Mouse (Mus musculus) liver, embryonic 12.5 days (tissue): ENCODE results near the gene Hes1. TPM values are rescaled to one million over a fixed set of nuclear protein-coding genes. Genes with fewer than 3 reads are reported as not detected.

Experiments
- ATAC-seq: fragments of 200-750 bp; cut with Nextera tagmentation; 2 replicates; pipeline ENCODE4 v1.8.0; 2017; ENCODE audit warnings: moderate number of reproducible peaks, mild to moderate bottlenecking, moderate library complexity
- H3K27ac ChIP-seq: fragments of 300-500 bp; sonication (generic); 2 replicates; pipeline ENCODE4 v1.5.1; 2016; ENCODE audit warnings: mild to moderate bottlenecking
- H3K27me3 ChIP-seq: fragments of 300-500 bp; sonication (generic); replicated peaks from 2 replicates; pipeline ENCODE4 v1.6.1; 2016; ENCODE audit warnings: mild to moderate bottlenecking, moderate library complexity
- H3K36me3 ChIP-seq: fragments of 300-500 bp; sonication (generic); 2 replicates; pipeline ENCODE4 v1.6.1; 2016; ENCODE audit warnings: mild to moderate bottlenecking, moderate library complexity
- H3K4me1 ChIP-seq: fragments of 300-500 bp; sonication (generic); 2 replicates; pipeline ENCODE4 v1.6.1; 2016
- H3K4me2 ChIP-seq: fragments of 300-500 bp; sonication (generic); 2 replicates; pipeline ENCODE4 v1.6.1; 2016; ENCODE audit warnings: mild to moderate bottlenecking, moderate library complexity
- H3K4me3 ChIP-seq: fragments of 300-500 bp; sonication (generic); 2 replicates; pipeline ENCODE4 v1.5.1; 2016; ENCODE audit warnings: mild to moderate bottlenecking, moderate library complexity
- H3K9ac ChIP-seq: fragments of 300-500 bp; sonication (generic); 2 replicates; pipeline ENCODE4 v1.6.1; 2016; ENCODE audit warnings: mild to moderate bottlenecking, moderate library complexity
- H3K9me3 ChIP-seq: fragments of 300-500 bp; sonication (generic); replicated peaks from 2 replicates; pipeline ENCODE4 v1.6.1; 2016; ENCODE audit warnings: mild to moderate bottlenecking, moderate library complexity
- WGBS: fragments of 180-500 bp; shearing (Covaris S2); methylation state at CpG from one replicate; pipeline ENCODE4 v1.1.7; 2016; ENCODE audit not compliant: insufficient replicate concordance; 5-methylcytosine and 5-hydroxymethylcytosine counted together
- polyA plus RNA-seq: library from polyadenylated mRNA; unstranded; fragments of >200 nt; fragmentation: Nextera tagmentation; extraction: Ambion mirVana; gene quantifications from 2 replicates; pipeline ENCODE4 v1.2.1, GENCODE M21; 2016

The Hes1 gene
- polyA plus RNA-seq, 1 experiment from 2014 or later, result 12.5 TPM

DNA sequence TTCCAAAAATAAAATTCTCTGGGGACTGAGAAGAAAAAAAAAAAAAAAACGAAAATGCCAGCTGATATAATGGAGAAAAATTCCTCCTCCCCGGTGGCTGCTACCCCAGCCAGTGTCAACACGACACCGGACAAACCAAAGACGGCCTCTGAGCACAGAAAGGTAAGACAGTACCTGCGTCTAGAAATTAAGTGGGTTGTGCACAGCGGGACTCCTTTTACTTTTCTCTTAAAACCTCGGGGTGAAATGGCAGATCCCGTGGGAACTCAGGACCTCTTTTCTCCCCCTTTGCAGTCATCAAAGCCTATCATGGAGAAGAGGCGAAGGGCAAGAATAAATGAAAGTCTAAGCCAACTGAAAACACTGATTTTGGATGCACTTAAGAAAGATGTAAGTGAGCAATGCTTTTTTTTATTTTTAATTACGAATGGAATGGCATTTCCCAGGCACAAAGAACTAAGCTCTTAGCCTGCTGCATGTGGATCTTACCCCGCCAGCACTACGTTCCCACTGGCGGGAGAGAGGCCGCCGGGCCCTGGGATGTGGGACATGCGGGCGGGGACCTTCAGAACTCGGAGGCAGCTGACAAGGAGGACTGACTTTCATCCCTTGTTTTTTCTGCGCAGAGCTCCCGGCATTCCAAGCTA lies 1.5 kb downstream of the Hes1 start:
- no peaks in the 10 kb centered on the region for H3K9me3 ChIP-seq
- H3K36me3 ChIP-seq, result 0 out of 2 replicates have a peak, but pooled peaks cover 3% of the 10 kb centered on the region
- H3K27ac ChIP-seq, result peak overlapping the region; percentile 73
- no peak for ATAC-seq
- 1% methylated on average over 21 of the region's 21 CpGs for WGBS
- H3K27me3 ChIP-seq, result peaks cover 96% of the 10 kb centered on the region
- peak overlapping the region; percentile 88 for H3K4me2 ChIP-seq
- H3K4me3 ChIP-seq, result peak overlapping the region; percentile 60
- peak overlapping the region; percentile 65 for H3K9ac ChIP-seq
- peaks cover 72% of the 10 kb centered on the region for H3K4me1 ChIP-seq

GRCm38 (mm10) chr16:30066184-30066851 lies 2.1 kb downstream of the Hes1 start:
- Histone ChIP-seq H3K9me3 (no peaks in the 10 kb centered on the region), H3K36me3 (0 out of 2 replicates have a peak, but pooled peaks cover 3% of the 10 kb centered on the region), H3K27me3 (peaks cover 96% of the 10 kb centered on the region), H3K27ac (peak overlapping the region; percentile 73), H3K4me3 (peak overlapping the region; percentile 60), H3K9ac (peak overlapping the region; percentile 65), H3K4me2 (peak overlapping the region; percentile 88), H3K4me1 (peaks cover 77% of the 10 kb centered on the region)
- ATAC-seq, result no peak
- WGBS, result 2% methylated on average over 38 of the region's 38 CpGs

DNA sequence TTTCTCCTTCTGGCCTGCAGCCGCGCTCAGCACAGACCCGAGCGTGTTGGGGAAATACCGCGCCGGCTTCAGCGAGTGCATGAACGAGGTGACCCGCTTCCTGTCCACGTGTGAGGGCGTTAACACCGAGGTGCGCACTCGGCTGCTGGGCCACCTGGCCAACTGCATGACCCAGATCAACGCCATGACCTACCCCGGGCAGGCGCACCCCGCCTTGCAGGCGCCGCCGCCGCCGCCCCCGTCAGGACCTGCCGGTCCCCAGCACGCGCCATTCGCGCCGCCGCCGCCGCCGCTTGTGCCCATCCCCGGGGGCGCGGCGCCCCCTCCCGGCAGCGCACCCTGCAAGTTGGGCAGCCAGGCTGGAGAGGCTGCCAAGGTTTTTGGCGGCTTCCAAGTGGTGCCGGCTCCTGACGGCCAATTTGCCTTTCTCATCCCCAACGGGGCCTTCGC lies 2.7 kb downstream of the Hes1 start:
- Histone ChIP-seq H3K27ac (peak overlapping the region; percentile 73), H3K9me3 (no peaks in the 10 kb centered on the region), H3K4me3 (peak overlapping the region; percentile 60), H3K4me2 (peak overlapping the region; percentile 88), H3K27me3 (peaks cover 95% of the 10 kb centered on the region), H3K36me3 (0 out of 2 replicates have a peak, but pooled peaks cover 3% of the 10 kb centered on the region), H3K4me1 (peaks cover 77% of the 10 kb centered on the region), H3K9ac (peak overlapping the region; percentile 65)
- WGBS, result under 1% methylated on average over 45 of the region's 46 CpGs
- no peak for ATAC-seq

DNA sequence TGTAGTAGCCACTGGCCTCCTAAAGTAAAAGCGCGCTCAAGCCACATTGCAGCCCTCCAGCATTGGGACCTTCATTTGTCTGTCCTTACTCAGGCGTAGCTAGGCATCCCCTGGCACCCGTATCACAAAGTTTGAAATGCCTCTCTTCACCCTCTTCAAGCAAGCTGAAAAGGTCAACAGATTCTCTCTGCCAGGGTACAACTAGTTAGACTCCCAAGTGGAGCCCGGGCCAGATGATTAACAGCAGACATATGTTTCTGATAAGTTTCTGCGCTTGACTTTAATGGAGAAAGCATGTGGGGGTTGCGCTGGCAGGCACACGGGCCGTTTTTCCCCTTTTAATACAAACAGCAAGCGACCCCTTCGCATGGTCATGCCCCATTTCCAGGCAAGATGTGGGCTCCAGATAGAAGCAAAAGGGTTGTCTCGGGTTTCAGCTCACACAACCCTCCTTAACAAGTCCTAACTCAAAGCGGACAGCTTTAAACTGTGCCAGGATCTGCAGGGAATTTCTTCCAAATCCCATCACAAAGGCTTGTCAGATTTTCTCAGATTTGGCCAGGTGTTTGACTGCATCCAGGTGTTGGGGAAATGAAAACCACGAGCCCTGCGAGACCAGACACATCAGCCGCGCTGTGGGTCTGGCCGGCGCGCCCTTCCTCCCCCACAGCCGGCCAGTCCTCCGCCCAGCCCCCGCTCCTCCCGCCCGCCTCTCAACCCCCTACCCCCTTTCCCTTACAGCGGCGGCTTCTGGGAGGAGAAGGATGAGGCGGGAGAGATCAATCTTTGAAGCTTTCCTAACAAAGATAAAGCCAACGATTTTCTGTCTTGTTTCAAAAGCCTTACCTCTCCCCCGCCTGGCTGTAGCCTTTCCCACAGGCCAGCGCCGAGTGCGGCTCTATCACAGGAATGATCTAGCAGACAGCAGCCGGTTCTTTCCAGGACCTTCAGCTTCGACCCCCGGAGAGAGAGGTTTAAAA lies 4.1 kb downstream of the Hes1 start:
- no peaks in the 10 kb centered on the region for H3K9me3 ChIP-seq
- H3K4me3 ChIP-seq, result peak overlapping the region; percentile 10
- peaks cover 89% of the 10 kb centered on the region for H3K27me3 ChIP-seq
- no peak overlapping the region for H3K9ac ChIP-seq
- peak overlapping the region; percentile 45; the same call in 1 of the 2 replicates for H3K27ac ChIP-seq
- H3K4me1 ChIP-seq, result peaks cover 63% of the 10 kb centered on the region
- H3K4me2 ChIP-seq, result peak overlapping the region; percentile 48
- ATAC-seq, result no peak
- 3% methylated on average over 36 of the region's 36 CpGs for WGBS
- H3K36me3 ChIP-seq, result 0 out of 2 replicates have a peak, but pooled peaks cover 3% of the 10 kb centered on the region

DNA sequence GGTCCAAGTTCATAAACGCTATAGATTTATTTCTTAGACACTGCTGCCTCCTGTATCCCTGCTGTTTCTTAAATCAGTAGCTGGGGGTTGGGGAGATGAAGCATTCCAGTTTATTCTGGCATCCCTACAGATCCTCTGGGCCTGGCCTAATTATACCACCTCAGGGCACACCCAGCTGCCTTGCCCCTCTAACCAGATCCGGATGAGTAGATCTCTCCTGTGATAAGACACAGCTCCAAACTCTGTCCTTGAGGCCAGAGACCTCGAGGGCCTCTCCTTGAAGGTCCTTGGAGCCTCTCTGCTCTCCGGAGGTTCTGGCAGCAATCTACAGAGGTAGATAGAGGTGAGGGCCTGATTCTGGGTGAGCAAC lies 5.4 kb downstream of the Hes1 start:
- Histone ChIP-seq H3K4me3 (peak overlapping the region; percentile 60), H3K27ac (peak overlapping the region; percentile 82), H3K4me1 (peaks cover 51% of the 10 kb centered on the region), H3K9ac (peak overlapping the region; percentile 69), H3K36me3 (0 out of 2 replicates have a peak, but pooled peaks cover 3% of the 10 kb centered on the region), H3K4me2 (peak overlapping the region; percentile 84), H3K27me3 (peaks cover 84% of the 10 kb centered on the region), H3K9me3 (no peaks in the 10 kb centered on the region)
- 3% methylated on average over 4 of the region's 4 CpGs for WGBS
- no peak for ATAC-seq

- Histone ChIP-seq H3K4me3 (peak overlapping the region; percentile 60), H3K27me3 (peaks cover 82% of the 10 kb centered on the region), H3K4me2 (peak overlapping the region; percentile 84), H3K4me1 (peaks cover 45% of the 10 kb centered on the region), H3K9me3 (no peaks in the 10 kb centered on the region), H3K36me3 (0 out of 2 replicates have a peak, but pooled peaks cover 3% of the 10 kb centered on the region), H3K27ac (peak overlapping the region; percentile 82), H3K9ac (peak overlapping the region; percentile 69)
- WGBS, result under 1% methylated on average over 66 of the region's 82 CpGs
- ATAC-seq, result peak; percentile 69
These were observed 6.0 kb downstream of the Hes1 start for GRCm38 (mm10) chr16:30069950-30070770.

DNA sequence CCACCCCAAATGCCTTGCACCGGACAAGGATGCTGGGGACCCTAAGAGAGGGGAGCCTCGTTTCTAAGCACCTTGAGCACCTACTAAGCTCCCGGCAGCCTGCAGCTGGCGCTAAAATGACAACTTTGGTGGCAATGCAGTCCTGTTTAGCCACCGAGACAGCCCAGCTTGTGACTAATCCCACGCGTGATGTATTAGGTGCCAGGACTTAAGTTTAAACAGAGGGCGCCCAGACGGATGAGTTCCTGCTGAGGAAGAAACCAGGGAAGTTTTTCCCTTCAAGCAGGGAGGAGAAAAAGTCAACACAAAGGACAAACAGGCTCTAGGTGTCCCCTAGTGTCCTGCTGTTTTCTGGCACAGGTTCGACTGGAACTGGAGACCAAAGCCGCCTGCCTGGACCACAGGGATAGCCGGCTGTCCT lies 6.6 kb downstream of the Hes1 start:
- H3K27ac ChIP-seq, result peak overlapping the region; percentile 82
- ATAC-seq, result peak; percentile 2; the same call in 1 of the 2 replicates
- 7% methylated on average over 12 of the region's 12 CpGs for WGBS
- no peaks in the 10 kb centered on the region for H3K9me3 ChIP-seq
- H3K27me3 ChIP-seq, result peaks cover 76% of the 10 kb centered on the region
- peak overlapping the region; percentile 69 for H3K9ac ChIP-seq
- peak overlapping the region; percentile 60 for H3K4me3 ChIP-seq
- 0 out of 2 replicates have a peak, but pooled peaks cover 3% of the 10 kb centered on the region for H3K36me3 ChIP-seq
- H3K4me2 ChIP-seq, result peak overlapping the region; percentile 84
- peaks cover 45% of the 10 kb centered on the region for H3K4me1 ChIP-seq

- Histone ChIP-seq H3K4me1 (peaks cover 27% of the 10 kb centered on the region), H3K9me3 (no peaks in the 10 kb centered on the region)
- WGBS, result 60% methylated on average over 1 of the region's 1 CpGs
These were observed 9.1 kb downstream of the Hes1 start for GRCm38 (mm10) chr16:30073317-30073716.

DNA sequence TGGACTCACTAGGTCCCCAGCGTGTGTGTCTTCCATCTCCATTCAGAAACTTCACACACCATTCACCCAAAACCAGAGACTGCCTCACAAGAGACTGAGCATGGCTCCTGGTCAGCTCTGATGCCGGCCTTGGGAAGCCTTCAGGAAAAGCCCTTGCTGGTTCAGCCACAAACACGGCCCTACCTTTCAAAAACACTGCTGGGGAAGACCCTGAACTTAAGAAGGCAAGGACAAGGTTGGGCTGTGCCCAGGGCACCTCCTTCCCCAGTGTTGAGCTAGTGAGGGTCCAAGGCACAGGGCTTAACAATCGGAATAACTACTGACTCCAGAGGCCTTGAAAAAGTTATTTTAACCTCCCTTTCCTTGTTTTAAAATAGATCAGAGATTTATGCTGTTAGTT lies 17.3 kb downstream of the Hes1 start:
- Histone ChIP-seq H3K27ac (no peak overlapping the region), H3K4me2 (no peak overlapping the region), H3K9me3 (no peaks in the 10 kb centered on the region), H3K36me3 (no peaks in the 10 kb centered on the region), H3K4me3 (no peak overlapping the region), H3K9ac (no peak overlapping the region), H3K27me3 (peaks cover 18% of the 10 kb centered on the region; the same call in 1 of the 2 replicates), H3K4me1 (no peaks in the 10 kb centered on the region)
- 53% methylated on average over 4 of the region's 4 CpGs for WGBS
- no peak for ATAC-seq

More at GRCm38 (mm10) chr16:30073317-30073716, 9.1 kb downstream of the Hes1 start:
- Histone ChIP-seq H3K4me2 (no peak overlapping the region), H3K36me3 (no peaks in the 10 kb centered on the region), H3K9ac (no peak overlapping the region), H3K27ac (no peak overlapping the region), H3K4me3 (no peak overlapping the region), H3K27me3 (peaks cover 60% of the 10 kb centered on the region)
- ATAC-seq, result no peak

DNA sequence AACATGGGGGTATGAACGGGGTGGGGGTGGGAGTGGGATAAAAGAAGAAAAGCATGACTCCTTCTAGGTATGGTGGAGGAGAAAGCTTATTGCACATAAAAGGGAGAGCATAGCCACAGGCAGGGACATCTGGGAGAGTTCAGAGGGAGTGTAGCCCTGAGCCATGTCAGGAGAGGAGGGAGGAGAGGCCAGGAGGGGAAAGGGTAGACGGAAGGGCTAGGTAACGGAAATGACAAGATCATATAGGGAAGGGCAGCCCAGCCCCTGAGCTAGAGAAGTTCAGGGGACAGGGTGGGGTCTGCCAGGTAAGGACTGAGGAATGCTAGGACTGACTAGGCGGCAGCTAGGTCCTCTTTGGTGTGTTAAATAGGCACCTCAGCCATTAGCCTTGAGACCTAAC lies 17.8 kb downstream of the Hes1 start:
- no peaks in the 10 kb centered on the region for H3K36me3 ChIP-seq
- H3K9me3 ChIP-seq, result no peaks in the 10 kb centered on the region
- H3K27ac ChIP-seq, result no peak overlapping the region
- WGBS, result 70% methylated on average over 4 of the region's 4 CpGs
- H3K9ac ChIP-seq, result no peak overlapping the region
- peaks cover 15% of the 10 kb centered on the region; the same call in 1 of the 2 replicates for H3K27me3 ChIP-seq
- ATAC-seq, result no peak
- no peaks in the 10 kb centered on the region for H3K4me1 ChIP-seq
- H3K4me2 ChIP-seq, result no peak overlapping the region
- H3K4me3 ChIP-seq, result no peak overlapping the region

DNA sequence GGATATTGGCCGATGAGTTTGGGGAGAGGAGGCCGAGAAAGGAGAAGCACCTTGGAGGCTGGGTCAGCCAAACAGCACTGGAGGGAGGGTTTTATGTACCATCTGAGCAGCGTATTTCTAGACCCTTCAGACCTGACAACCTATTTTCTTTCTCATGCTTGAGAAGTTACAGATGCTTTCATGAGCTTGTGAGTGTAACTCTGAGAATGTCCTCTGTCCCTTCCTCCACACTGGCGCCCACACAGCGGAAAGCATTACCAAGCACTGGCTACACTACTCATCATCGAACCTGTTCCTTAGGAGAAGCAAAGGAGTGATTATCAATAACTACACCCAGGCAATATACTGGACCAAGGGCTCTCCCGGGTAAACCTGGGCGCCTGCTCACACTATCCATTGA lies 18.8 kb downstream of the Hes1 start:
- Histone ChIP-seq H3K36me3 (no peaks in the 10 kb centered on the region), H3K4me2 (no peak overlapping the region), H3K4me3 (no peak overlapping the region), H3K27me3 (peaks cover 11% of the 10 kb centered on the region; the same call in 1 of the 2 replicates), H3K9me3 (no peaks in the 10 kb centered on the region), H3K9ac (no peak overlapping the region), H3K27ac (no peak overlapping the region), H3K4me1 (no peaks in the 10 kb centered on the region)
- no peak for ATAC-seq
- WGBS, result 76% methylated on average over 8 of the region's 8 CpGs
